Mouse (Mus musculus): ENCODE measurements around the gene Lypd4. TPM values are rescaled to one million over a fixed set of nuclear protein-coding genes. Genes with fewer than 3 reads are reported as not detected.
A peak's percentile ranks its signal among the peaks of the same experiment; 100 is the strongest.

Lypd4 gene
- polyA plus RNA-seq, 1 experiment = 952 TPM

DNA sequence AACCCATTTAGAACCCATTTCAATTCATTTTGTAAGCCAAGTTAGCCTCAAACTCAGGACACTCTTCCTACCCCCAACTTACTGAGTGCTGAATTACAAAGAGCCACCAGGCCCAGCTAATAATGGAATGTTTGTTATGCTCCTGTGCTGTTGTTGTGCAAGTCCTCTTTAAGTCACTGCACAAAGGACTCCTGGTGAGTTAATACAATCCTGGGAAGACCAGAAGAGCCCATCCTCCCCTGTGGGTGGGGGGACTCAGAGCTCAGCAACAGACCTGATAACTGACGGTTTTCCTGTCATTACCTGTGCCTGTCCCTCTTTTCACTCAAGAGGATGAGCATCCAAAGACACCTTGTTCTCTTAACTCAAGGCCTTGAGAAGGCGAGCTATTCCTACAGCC lies 9.9 kb upstream of the Lypd4 start:
- TF ChIP-seq POLR2A (IDR thresholded peaks at IDR 0.05; ENCODE audit: control insufficient read depth, low read depth, low read length) (no peak), CTCF (IDR thresholded peaks at IDR 0.05; ENCODE audit: control insufficient read depth, insufficient read depth, insufficient replicate concordance, low read depth, low read length) (no peak)
- Histone ChIP-seq H3K4me1 (ENCODE audit: control insufficient read depth, insufficient read depth, low read length) (no peaks in the 10 kb centered on the region; the same call in 1 of the 2 replicates), H3K4me3 (ENCODE audit: control insufficient read depth, low read depth, low read length) (no peak overlapping the region), H3K36me3 (ENCODE audit: control insufficient read depth, insufficient read depth, low read length) (no peaks in the 10 kb centered on the region), H3K27me3 (ENCODE audit: control insufficient read depth, insufficient read depth, low read length) (no peaks in the 10 kb centered on the region), H3K27ac (ENCODE audit: control insufficient read depth, insufficient read depth, low read depth, low read length) (no peak overlapping the region)

DNA sequence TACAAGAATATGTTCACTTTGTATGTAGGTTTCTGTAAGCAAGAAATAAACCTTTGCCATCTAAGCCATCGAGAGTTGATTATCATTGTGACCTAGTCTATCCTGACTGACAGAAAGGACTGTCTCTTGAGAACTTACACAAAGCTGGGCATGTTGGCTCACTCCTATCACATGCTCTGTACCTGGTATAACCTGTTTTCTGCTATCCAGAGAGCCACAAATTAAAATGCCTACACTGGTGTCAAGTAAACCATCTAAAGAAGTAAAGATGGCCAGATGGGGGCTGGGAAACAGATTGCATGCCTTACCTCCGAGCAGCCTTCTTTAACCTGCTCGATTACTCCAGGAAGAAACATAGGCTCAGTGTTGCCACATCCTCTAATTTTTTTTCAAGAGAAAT lies 7.8 kb upstream of the Lypd4 start:
- Histone ChIP-seq H3K36me3 (ENCODE audit: control insufficient read depth, insufficient read depth, low read length) (no peaks in the 10 kb centered on the region), H3K27ac (ENCODE audit: control insufficient read depth, insufficient read depth, low read depth, low read length) (no peak overlapping the region), H3K4me1 (ENCODE audit: control insufficient read depth, insufficient read depth, low read length) (no peaks in the 10 kb centered on the region; the same call in 1 of the 2 replicates), H3K4me3 (ENCODE audit: control insufficient read depth, low read depth, low read length) (no peak overlapping the region), H3K27me3 (ENCODE audit: control insufficient read depth, insufficient read depth, low read length) (no peaks in the 10 kb centered on the region)
- TF ChIP-seq POLR2A (IDR thresholded peaks at IDR 0.05; ENCODE audit: control insufficient read depth, low read depth, low read length) = no peak
- TF ChIP-seq CTCF (IDR thresholded peaks at IDR 0.05; ENCODE audit: control insufficient read depth, insufficient read depth, insufficient replicate concordance, low read depth, low read length) = no peak

DNA sequence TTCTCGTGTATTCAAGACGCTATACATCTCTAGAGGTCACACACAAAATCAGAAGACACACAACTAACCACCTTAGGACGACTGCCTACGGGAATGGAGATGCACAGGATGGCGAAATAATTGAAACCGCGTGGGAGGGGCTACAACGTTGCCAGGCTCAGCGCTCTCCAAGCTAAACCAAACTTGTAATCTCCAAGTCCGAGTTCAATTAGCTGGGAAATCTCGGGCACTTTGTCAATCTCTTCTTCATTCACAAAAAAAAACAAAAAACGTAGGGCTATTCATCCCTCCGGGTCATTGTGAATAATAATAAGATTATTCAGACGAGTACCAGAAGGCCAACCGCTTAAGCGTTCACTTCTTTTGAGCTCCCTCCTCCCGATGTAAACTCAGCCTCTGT lies 661 bp downstream of the Lypd4 start:
- H3K36me3 ChIP-seq (ENCODE audit: control insufficient read depth, insufficient read depth, low read length) = no peaks in the 10 kb centered on the region; the same call in 1 of the 2 replicates
- peak overlapping the region; percentile 93 for H3K4me3 ChIP-seq (ENCODE audit: control insufficient read depth, low read depth, low read length)
- peak overlapping the region; percentile 96 for H3K27ac ChIP-seq (ENCODE audit: control insufficient read depth, insufficient read depth, low read depth, low read length)
- TF ChIP-seq CTCF (IDR thresholded peaks at IDR 0.05; ENCODE audit: control insufficient read depth, insufficient read depth, insufficient replicate concordance, low read depth, low read length) (no peak), POLR2A (IDR thresholded peaks at IDR 0.05; ENCODE audit: control insufficient read depth, low read depth, low read length) (no peak)
- H3K27me3 ChIP-seq (ENCODE audit: control insufficient read depth, insufficient read depth, low read length) = no peaks in the 10 kb centered on the region
- no peaks in the 10 kb centered on the region for H3K4me1 ChIP-seq (ENCODE audit: control insufficient read depth, insufficient read depth, low read length)

DNA sequence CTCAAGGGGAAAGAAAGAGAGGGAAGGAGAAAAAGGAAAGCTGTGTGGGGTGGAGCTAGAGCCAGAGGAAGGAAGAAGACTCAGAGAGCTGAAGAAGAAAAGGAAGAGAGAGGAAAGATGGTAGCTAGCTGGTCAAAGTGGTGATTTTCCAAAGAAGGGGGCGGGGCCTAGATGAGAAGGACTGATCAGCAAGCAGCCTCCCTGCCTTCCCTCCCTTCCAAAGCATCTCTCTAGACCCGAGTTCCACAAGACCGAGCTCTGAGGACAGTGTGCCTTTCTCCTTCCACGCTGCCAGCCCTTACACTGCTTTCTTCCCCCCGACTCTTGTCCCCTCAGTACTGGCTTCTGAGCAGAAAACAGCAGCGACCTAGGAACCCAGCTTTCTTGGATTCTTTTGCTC lies 5.6 kb downstream of the Lypd4 start:
- H3K4me1 ChIP-seq (ENCODE audit: control insufficient read depth, insufficient read depth, low read length) = no peaks in the 10 kb centered on the region
- H3K36me3 ChIP-seq (ENCODE audit: control insufficient read depth, insufficient read depth, low read length) = no peaks in the 10 kb centered on the region; the same call in 1 of the 2 replicates
- H3K4me3 ChIP-seq (ENCODE audit: control insufficient read depth, low read depth, low read length) = no peak overlapping the region
- no peak overlapping the region for H3K27ac ChIP-seq (ENCODE audit: control insufficient read depth, insufficient read depth, low read depth, low read length)
- TF ChIP-seq POLR2A (IDR thresholded peaks at IDR 0.05; ENCODE audit: control insufficient read depth, low read depth, low read length) (no peak), CTCF (IDR thresholded peaks at IDR 0.05; ENCODE audit: control insufficient read depth, insufficient read depth, insufficient replicate concordance, low read depth, low read length) (no peak)
- no peaks in the 10 kb centered on the region for H3K27me3 ChIP-seq (ENCODE audit: control insufficient read depth, insufficient read depth, low read length)

DNA sequence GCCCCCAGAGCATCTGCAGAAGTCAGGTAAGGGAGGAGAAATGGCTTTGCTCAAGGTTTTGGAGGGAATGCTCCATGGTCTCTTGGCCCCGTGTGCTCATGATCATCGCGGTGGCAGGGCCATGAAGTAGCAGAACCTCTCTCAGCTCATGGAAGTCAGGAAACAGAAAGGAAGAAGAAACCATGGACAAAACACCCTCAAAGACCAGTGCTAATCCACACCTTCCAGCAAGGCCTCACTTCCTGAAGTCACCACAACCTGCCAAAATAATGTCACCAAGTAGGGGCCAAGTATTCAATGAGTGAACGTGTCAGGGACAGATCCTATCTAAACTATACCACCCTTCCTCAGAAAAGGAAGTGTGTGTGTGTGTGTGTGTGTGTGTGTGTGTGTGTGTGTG lies 6.9 kb downstream of the Lypd4 start:
- H3K36me3 ChIP-seq (ENCODE audit: control insufficient read depth, insufficient read depth, low read length) = no peaks in the 10 kb centered on the region; the same call in 1 of the 2 replicates
- H3K27me3 ChIP-seq (ENCODE audit: control insufficient read depth, insufficient read depth, low read length) = no peaks in the 10 kb centered on the region
- no peak overlapping the region for H3K4me3 ChIP-seq (ENCODE audit: control insufficient read depth, low read depth, low read length)
- H3K4me1 ChIP-seq (ENCODE audit: control insufficient read depth, insufficient read depth, low read length) = no peaks in the 10 kb centered on the region
- TF ChIP-seq CTCF (IDR thresholded peaks at IDR 0.05; ENCODE audit: control insufficient read depth, insufficient read depth, insufficient replicate concordance, low read depth, low read length) (no peak), POLR2A (IDR thresholded peaks at IDR 0.05; ENCODE audit: control insufficient read depth, low read depth, low read length) (no peak)
- no peak overlapping the region for H3K27ac ChIP-seq (ENCODE audit: control insufficient read depth, insufficient read depth, low read depth, low read length)

DNA sequence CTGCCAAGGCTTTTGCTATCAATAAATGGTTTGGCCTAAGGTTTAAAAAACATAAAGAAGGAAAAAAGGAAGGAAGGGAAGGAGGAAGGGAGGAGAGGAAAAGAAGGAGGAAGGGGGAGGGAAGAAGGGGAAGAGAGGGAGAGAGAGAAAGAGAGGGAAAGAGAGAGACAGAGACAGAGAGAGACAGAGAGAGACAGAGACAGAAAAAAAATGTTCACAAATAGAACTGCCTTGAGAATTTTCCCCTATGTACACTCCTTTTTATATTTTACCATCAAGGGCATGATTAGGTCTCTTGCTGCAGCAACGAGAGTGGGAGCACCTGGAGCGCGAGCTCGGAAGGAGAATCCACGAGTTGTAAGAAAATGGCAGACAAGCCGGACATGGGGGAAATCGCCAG lies 7.8 kb downstream of the Lypd4 start, which contains the start of gene Gm9844:
Gene Gm9844 (plus strand): TSS at position 301 of the 400 bp plus-strand sequence.
- no peak within 1 kb of the TSS for H3K4me3 ChIP-seq (ENCODE audit: control insufficient read depth, low read depth, low read length)
- no peaks in the 10 kb centered on the region for H3K4me1 ChIP-seq (ENCODE audit: control insufficient read depth, insufficient read depth, low read length)
- TF ChIP-seq POLR2A (IDR thresholded peaks at IDR 0.05; ENCODE audit: control insufficient read depth, low read depth, low read length) (no peak), CTCF (IDR thresholded peaks at IDR 0.05; ENCODE audit: control insufficient read depth, insufficient read depth, insufficient replicate concordance, low read depth, low read length) (no peak)
- no peak within 1 kb of the TSS for H3K27ac ChIP-seq (ENCODE audit: control insufficient read depth, insufficient read depth, low read depth, low read length)
- H3K27me3 ChIP-seq (ENCODE audit: control insufficient read depth, insufficient read depth, low read length) = no peaks in the 10 kb centered on the region
- H3K36me3 ChIP-seq (ENCODE audit: control insufficient read depth, insufficient read depth, low read length) = no peaks in the 10 kb centered on the region; the same call in 1 of the 2 replicates

DNA sequence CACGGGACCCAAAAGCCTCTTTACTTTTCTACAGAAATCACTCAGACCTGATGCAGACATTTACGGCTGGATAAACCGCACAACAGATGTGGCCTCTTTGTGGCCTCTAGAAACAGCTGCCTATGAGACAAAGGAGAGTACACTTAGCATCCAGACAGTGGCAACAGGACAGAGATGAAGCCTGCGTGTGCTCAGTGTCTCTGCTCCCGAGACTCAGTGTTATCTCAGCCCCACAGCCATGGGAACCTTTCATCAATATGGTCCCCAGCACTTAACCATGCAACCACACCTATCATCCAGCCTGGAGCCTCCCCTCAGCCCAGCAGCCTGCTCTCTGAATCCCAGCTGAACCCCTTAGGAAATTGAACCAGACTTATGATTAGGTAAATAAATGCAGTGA lies 10.5 kb downstream of the Lypd4 start:
- no peaks in the 10 kb centered on the region for H3K4me1 ChIP-seq (ENCODE audit: control insufficient read depth, insufficient read depth, low read length)
- H3K4me3 ChIP-seq (ENCODE audit: control insufficient read depth, low read depth, low read length) = no peak overlapping the region
- H3K27me3 ChIP-seq (ENCODE audit: control insufficient read depth, insufficient read depth, low read length) = no peaks in the 10 kb centered on the region
- TF ChIP-seq POLR2A (IDR thresholded peaks at IDR 0.05; ENCODE audit: control insufficient read depth, low read depth, low read length) = no peak
- TF ChIP-seq CTCF (IDR thresholded peaks at IDR 0.05; ENCODE audit: control insufficient read depth, insufficient read depth, insufficient replicate concordance, low read depth, low read length) = no peak
- H3K36me3 ChIP-seq (ENCODE audit: control insufficient read depth, insufficient read depth, low read length) = no peaks in the 10 kb centered on the region; the same call in 1 of the 2 replicates
- no peak overlapping the region for H3K27ac ChIP-seq (ENCODE audit: control insufficient read depth, insufficient read depth, low read depth, low read length)
